Mouse (Mus musculus): ENCODE measurements around the gene Kiss1. TPM values are rescaled to one million over a fixed set of nuclear protein-coding genes. Genes with fewer than 3 reads are reported as not detected.
A peak's percentile ranks its signal among the peaks of the same experiment; 100 is the strongest.

Kiss1 gene
- polyA plus RNA-seq, 1 experiment from 2014 or later = not detected

DNA sequence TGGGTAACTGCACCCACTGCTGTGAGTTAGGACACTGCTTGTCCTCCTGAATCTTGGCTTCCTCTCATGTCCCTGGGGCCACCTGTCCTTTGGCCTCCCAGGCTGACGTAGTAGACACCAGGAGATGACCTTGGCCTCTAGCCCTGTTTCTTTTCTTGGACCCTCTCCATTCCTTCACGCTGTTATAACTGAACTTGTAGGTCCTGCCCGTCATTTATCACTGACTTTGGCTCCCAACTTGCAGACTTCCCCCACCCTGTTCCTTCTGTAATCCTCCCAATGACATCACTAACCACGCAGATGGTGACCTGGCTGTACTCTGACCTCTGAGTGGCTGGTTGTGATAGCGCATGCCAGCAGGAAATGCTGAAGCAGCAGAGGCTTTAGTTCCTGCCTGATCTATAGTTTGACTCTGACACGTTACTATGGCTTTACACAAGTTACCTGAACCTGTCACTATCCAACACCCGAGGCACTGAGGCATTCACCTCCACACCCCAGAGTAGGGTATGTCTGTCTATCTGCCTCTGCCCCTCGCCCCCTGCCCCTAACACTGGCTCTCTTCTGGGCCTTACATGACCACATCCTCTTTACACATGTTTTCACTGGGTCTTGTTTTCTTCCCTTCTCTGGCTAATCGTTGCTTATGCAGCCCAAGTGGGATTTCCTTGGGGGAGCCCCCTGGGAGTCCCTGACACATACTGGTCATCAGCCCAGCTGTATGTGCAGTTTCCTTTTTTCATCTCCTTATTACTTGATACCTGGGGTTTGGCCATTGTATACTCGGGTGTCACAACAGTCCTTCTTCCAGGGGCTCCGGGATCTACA is 26.2 kb downstream of the Kiss1 start:
- H3K4me1 ChIP-seq (replicated peaks) = peaks cover 13% of the 10 kb centered on the region
- H3K36me3 ChIP-seq = no peaks in the 10 kb centered on the region
- 74% methylated on average over 11 of the region's 11 CpGs for WGBS
- no peak overlapping the region for H3K27ac ChIP-seq (replicated peaks)
- H3K4me3 ChIP-seq = no peak overlapping the region
- ATAC-seq (ENCODE audit: low read depth) = no peak
- no peaks in the 10 kb centered on the region for H3K9me3 ChIP-seq
- no peak overlapping the region for H3K4me2 ChIP-seq
- H3K27me3 ChIP-seq = no peaks in the 10 kb centered on the region
- no peak overlapping the region for H3K9ac ChIP-seq

DNA sequence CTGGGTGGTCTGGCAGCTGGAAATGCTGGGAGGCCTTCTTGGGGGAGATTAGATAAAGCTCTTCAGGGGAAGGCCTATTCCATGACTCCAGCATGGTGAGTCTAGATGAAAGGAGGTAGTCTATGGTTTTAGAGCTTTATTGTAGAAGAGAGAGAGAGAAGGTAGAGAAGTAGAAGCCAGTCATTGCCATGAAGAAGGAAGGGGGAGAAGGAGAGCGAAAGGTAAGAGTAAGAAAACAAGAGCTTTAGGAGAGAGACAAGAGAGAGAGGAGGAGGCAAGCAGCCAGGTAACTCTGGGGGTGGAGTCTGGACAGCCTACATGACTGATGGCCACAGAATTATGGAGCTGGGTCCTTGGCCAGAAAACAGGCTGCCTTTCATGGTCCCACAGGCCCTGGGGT is 28.5 kb downstream of the Kiss1 start, which contains the start of gene Ren1:
Gene Ren1, plus strand, starts transcription at position 301 of the 400 bp plus-strand sequence.
- H3K4me1 ChIP-seq (replicated peaks) = peaks cover 18% of the 10 kb centered on the region
- H3K9ac ChIP-seq = no peak within 1 kb of the TSS
- no peak for ATAC-seq (ENCODE audit: low read depth)
- 93% methylated on average over 1 of the region's 1 CpGs for WGBS
- H3K9me3 ChIP-seq = no peaks in the 10 kb centered on the region
- no peaks in the 10 kb centered on the region for H3K36me3 ChIP-seq
- no peak within 1 kb of the TSS for H3K4me2 ChIP-seq
- no peak within 1 kb of the TSS for H3K27ac ChIP-seq (replicated peaks)
- no peaks in the 10 kb centered on the region; the same call in none of the 2 replicates for H3K27me3 ChIP-seq
- H3K4me3 ChIP-seq = no peak within 1 kb of the TSS

DNA sequence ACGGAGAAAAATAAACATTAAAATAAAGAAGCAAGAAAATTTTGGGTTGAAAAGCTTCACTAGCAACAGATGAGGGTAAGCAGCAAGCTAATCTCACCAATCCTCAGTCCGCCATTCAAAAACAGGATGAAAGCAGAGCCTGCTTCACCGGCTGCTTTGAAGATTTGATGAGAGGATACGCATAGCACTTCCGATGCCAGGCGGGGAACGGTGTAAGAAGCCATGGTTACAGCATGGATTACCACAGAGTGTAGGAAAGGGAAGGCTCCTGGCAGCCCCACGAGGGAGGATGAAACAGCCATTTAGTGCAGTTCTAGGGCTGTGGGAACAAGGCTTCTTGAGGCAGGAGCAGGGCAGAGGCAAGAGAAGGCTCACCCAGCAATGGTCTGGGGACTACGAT is 30.1 kb downstream of the Kiss1 start:
- Histone ChIP-seq H3K9me3 (no peaks in the 10 kb centered on the region), H3K27ac (replicated peaks) (no peak overlapping the region), H3K4me2 (no peak overlapping the region), H3K27me3 (no peaks in the 10 kb centered on the region; the same call in none of the 2 replicates), H3K36me3 (no peaks in the 10 kb centered on the region), H3K4me1 (replicated peaks) (peaks cover 18% of the 10 kb centered on the region), H3K9ac (no peak overlapping the region), H3K4me3 (no peak overlapping the region)
- 64% methylated on average over 9 of the region's 9 CpGs for WGBS
- ATAC-seq (ENCODE audit: low read depth) = no peak

GRCm38 (mm10) chr1:133353371-133353809 is 31.7 kb downstream of the Kiss1 start:
- peaks cover 18% of the 10 kb centered on the region for H3K4me1 ChIP-seq (replicated peaks)
- H3K9ac ChIP-seq = no peak overlapping the region
- no peaks in the 10 kb centered on the region for H3K36me3 ChIP-seq
- H3K9me3 ChIP-seq = no peaks in the 10 kb centered on the region
- H3K4me3 ChIP-seq = no peak overlapping the region
- WGBS = 45% methylated on average over 12 of the region's 12 CpGs
- no peaks in the 10 kb centered on the region; the same call in none of the 2 replicates for H3K27me3 ChIP-seq
- H3K4me2 ChIP-seq = no peak overlapping the region
- ATAC-seq (ENCODE audit: low read depth) = peak; percentile 61; the same call in 1 of the 2 replicates
- H3K27ac ChIP-seq (replicated peaks) = no peak overlapping the region

- Histone ChIP-seq H3K9ac (no peak overlapping the region), H3K27ac (replicated peaks) (no peak overlapping the region), H3K36me3 (no peaks in the 10 kb centered on the region), H3K4me1 (replicated peaks) (peaks cover 15% of the 10 kb centered on the region), H3K4me2 (no peak overlapping the region), H3K27me3 (no peaks in the 10 kb centered on the region; the same call in none of the 2 replicates), H3K4me3 (no peak overlapping the region), H3K9me3 (no peaks in the 10 kb centered on the region)
- 57% methylated on average over 5 of the region's 5 CpGs for WGBS
- ATAC-seq (ENCODE audit: low read depth) = no peak
Observed at GRCm38 (mm10) chr1:133355469-133355868, 33.8 kb downstream of the Kiss1 start.

DNA sequence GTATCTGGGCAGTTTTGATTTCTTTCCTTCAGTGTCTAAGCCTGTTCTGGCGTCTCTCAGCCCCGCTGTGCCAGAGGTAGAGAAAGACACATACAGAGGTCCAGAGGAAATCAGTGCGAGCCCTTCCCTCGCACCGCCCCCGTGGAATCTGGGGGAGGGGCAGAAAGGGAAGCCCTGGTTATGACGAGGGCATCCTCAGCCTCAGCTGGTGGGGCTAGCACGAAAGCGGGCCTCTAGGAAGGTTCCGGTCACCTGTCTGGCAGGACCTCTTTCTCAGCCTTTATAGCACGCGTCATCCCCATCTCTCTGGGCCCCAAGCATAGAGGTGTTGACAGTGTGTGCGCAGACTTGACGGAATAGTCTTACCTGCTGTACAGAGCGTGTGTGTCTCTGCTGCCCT is 34.2 kb downstream of the Kiss1 start:
- Histone ChIP-seq H3K9ac (no peak overlapping the region), H3K9me3 (no peaks in the 10 kb centered on the region), H3K27me3 (no peaks in the 10 kb centered on the region; the same call in none of the 2 replicates), H3K4me3 (no peak overlapping the region), H3K4me2 (no peak overlapping the region), H3K36me3 (no peaks in the 10 kb centered on the region), H3K4me1 (replicated peaks) (peaks cover 11% of the 10 kb centered on the region), H3K27ac (replicated peaks) (no peak overlapping the region)
- no peak for ATAC-seq (ENCODE audit: low read depth)
- 59% methylated on average over 15 of the region's 15 CpGs for WGBS

DNA sequence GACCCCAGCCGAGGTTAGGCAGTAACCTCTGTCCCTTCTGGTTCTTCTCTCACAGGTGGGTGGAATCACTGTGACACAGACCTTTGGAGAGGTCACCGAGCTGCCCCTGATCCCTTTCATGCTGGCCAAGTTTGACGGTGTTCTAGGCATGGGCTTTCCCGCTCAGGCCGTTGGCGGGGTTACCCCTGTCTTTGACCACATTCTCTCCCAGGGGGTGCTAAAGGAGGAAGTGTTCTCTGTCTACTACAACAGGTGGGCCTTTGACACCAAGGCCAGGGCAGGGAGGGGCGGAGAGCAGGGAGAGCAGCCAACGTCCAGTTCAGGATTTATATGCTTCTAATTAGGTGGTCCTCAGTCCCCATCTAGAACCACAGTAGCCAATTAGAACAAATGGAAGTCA is 34.7 kb downstream of the Kiss1 start:
- no peaks in the 10 kb centered on the region for H3K9me3 ChIP-seq
- no peak overlapping the region for H3K4me2 ChIP-seq
- H3K9ac ChIP-seq = no peak overlapping the region
- 63% methylated on average over 8 of the region's 8 CpGs for WGBS
- ATAC-seq (ENCODE audit: low read depth) = no peak
- no peak overlapping the region for H3K4me3 ChIP-seq
- H3K27ac ChIP-seq (replicated peaks) = no peak overlapping the region
- H3K27me3 ChIP-seq = no peaks in the 10 kb centered on the region; the same call in none of the 2 replicates
- peaks cover 11% of the 10 kb centered on the region for H3K4me1 ChIP-seq (replicated peaks)
- H3K36me3 ChIP-seq = no peaks in the 10 kb centered on the region

DNA sequence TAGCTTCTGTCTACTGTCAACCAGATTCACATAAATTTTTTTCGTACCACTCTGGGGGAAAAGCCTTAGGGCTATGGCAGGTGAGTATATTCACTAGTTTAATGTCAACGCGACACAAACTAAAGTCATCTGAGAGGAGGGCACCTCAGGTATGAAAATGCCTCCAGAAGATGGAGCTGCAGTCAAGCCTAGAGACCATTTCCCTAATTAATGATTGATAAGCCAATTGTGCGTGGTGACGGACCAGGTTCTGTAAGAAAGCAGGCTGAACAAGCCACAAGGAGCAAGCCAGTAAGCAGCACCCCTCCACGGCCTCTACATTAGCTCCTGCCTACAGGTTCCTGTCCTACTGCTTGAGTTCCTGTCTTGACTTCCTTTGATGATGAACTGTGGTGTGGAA is 39.3 kb downstream of the Kiss1 start:
- 86% methylated on average over 6 of the region's 6 CpGs for WGBS
- Histone ChIP-seq H3K4me3 (no peak overlapping the region), H3K36me3 (no peaks in the 10 kb centered on the region), H3K4me1 (replicated peaks) (peaks cover 8% of the 10 kb centered on the region), H3K27me3 (peaks cover 26% of the 10 kb centered on the region), H3K4me2 (no peak overlapping the region), H3K9ac (no peak overlapping the region), H3K9me3 (no peaks in the 10 kb centered on the region), H3K27ac (replicated peaks) (no peak overlapping the region)
- no peak for ATAC-seq (ENCODE audit: low read depth)

- Histone ChIP-seq H3K4me2 (no peak overlapping the region), H3K4me1 (replicated peaks) (peaks cover 12% of the 10 kb centered on the region), H3K9me3 (no peaks in the 10 kb centered on the region), H3K27me3 (peaks cover 33% of the 10 kb centered on the region), H3K27ac (replicated peaks) (no peak overlapping the region), H3K36me3 (no peaks in the 10 kb centered on the region), H3K4me3 (no peak overlapping the region), H3K9ac (no peak overlapping the region)
- no peak for ATAC-seq (ENCODE audit: low read depth)
- 87% methylated on average over 5 of the region's 5 CpGs for WGBS
Observed at GRCm38 (mm10) chr1:133362103-133362502, 40.4 kb downstream of the Kiss1 start.

- peak; percentile 70 for ATAC-seq (ENCODE audit: low read depth)
- Histone ChIP-seq H3K27ac (replicated peaks) (peak within 1 kb of the TSS; percentile 3; the same call in 1 of the 2 replicates), H3K4me3 (peak within 1 kb of the TSS; percentile 60), H3K4me2 (peak within 1 kb of the TSS; percentile 87), H3K4me1 (replicated peaks) (peaks cover 25% of the 10 kb centered on the region), H3K9me3 (no peaks in the 10 kb centered on the region), H3K9ac (peak within 1 kb of the TSS; percentile 73), H3K36me3 (no peaks in the 10 kb centered on the region), H3K27me3 (peaks cover 33% of the 10 kb centered on the region)
- under 1% methylated on average over 52 of the region's 52 CpGs for WGBS
Observed at GRCm38 (mm10) chr1:133363276-133364021, 41.8 kb downstream of the Kiss1 start, which contains the start of gene Etnk2. Gene Etnk2 (plus strand): TSS chr1:133363572.

- Histone ChIP-seq H3K36me3 (no peaks in the 10 kb centered on the region), H3K4me3 (peak overlapping the region; percentile 60), H3K4me2 (peak overlapping the region; percentile 87), H3K9ac (peak overlapping the region; percentile 73), H3K4me1 (replicated peaks) (peaks cover 28% of the 10 kb centered on the region), H3K9me3 (no peaks in the 10 kb centered on the region), H3K27ac (replicated peaks) (peak overlapping the region; percentile 3; the same call in 1 of the 2 replicates), H3K27me3 (peaks cover 33% of the 10 kb centered on the region)
- 2% methylated on average over 27 of the region's 27 CpGs for WGBS
- peak; percentile 30 for ATAC-seq (ENCODE audit: low read depth)
Observed at GRCm38 (mm10) chr1:133364022-133364630, 42.5 kb downstream of the Kiss1 start.

DNA sequence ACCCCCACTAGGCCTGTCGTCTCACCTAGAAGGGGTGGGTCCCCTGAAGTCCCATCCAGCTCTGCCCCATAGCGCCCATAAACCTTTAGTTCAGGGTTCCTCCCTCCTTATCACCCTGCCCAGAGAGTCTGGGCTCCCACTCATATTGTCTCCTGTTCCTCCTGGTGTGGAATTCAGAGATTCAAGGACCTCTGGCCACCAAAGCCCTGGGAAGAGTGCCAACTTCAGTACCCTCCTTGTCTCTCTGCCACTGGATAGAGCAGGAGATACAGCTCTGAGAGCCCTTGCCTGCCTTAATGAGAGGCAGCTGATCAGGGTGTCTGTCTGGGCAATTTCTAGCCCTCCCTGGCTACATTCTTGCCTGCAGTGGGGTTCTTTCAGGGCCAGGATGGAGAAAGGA is 43.2 kb downstream of the Kiss1 start:
- no peak overlapping the region for H3K27ac ChIP-seq (replicated peaks)
- H3K36me3 ChIP-seq = no peaks in the 10 kb centered on the region
- H3K9ac ChIP-seq = no peak overlapping the region
- WGBS = 52% methylated on average over 2 of the region's 2 CpGs
- peak overlapping the region; percentile 87; the same call in 1 of the 2 replicates for H3K4me2 ChIP-seq
- H3K4me3 ChIP-seq = no peak overlapping the region
- peaks cover 33% of the 10 kb centered on the region for H3K27me3 ChIP-seq
- H3K9me3 ChIP-seq = no peaks in the 10 kb centered on the region
- ATAC-seq (ENCODE audit: low read depth) = no peak
- peaks cover 28% of the 10 kb centered on the region for H3K4me1 ChIP-seq (replicated peaks)
